Mouse (Mus musculus): ENCODE measurements around the gene Scaf4. TPM values are rescaled to one million over a fixed set of nuclear protein-coding genes. Genes with fewer than 3 reads are reported as not detected.
A peak's percentile ranks its signal among the peaks of the same experiment; 100 is the strongest.

Gene Scaf4
- polyA plus RNA-seq, 1 experiment from 2014 or later: 24.6 TPM

DNA sequence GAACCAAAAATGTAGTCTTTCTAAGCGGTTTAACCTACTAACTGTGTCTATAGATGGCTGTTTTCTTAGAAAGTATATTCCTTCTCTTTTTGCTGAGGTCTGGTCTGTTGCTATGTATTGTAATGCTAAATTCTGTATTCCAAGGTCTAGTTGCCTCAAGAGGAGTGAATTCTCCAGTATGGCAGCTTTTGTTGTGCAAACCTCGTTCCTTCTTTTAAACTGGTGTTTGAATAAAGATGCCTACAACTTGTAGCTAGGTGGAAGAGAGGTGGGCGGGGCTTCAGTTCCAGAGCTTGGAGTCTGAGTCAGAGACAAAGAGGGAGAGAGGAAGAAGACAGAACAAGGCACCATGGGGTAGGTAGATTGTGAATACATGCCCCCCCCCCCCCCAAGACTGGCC is 25.5 kb upstream of the Scaf4 start:
- H3K27me3 ChIP-seq (replicated peaks): no peaks in the 10 kb centered on the region
- H3K4me3 ChIP-seq (replicated peaks): no peak overlapping the region
- WGBS: 52% methylated on average over 3 of the region's 3 CpGs
- no peak overlapping the region for H3K27ac ChIP-seq (replicated peaks)
- no peaks in the 10 kb centered on the region for H3K36me3 ChIP-seq
- no peaks in the 10 kb centered on the region for H3K4me1 ChIP-seq
- H3K4me2 ChIP-seq: no peak overlapping the region
- H3K9ac ChIP-seq (replicated peaks): no peak overlapping the region
- ATAC-seq (ENCODE audit: low FRiP score): no peak
- no peaks in the 10 kb centered on the region for H3K9me3 ChIP-seq (replicated peaks)

DNA sequence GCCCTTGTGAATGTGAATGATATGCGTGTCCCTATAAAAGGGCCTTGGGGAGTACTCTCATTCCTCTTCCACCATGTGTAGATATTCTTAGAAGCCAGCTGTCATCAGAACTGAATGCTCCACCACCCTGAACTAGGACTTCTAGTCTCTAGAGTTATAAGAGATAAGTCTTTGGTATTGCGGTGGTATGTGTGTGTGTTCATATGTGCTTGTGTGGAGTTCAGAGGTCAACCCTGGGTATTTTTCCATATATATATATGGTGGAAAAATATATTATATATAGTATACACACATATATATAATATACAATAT is 19.6 kb upstream of the Scaf4 start:
- Histone ChIP-seq H3K4me3 (replicated peaks) (no peak overlapping the region), H3K4me2 (no peak overlapping the region)
- WGBS: 85% methylated on average over 2 of the region's 2 CpGs

DNA sequence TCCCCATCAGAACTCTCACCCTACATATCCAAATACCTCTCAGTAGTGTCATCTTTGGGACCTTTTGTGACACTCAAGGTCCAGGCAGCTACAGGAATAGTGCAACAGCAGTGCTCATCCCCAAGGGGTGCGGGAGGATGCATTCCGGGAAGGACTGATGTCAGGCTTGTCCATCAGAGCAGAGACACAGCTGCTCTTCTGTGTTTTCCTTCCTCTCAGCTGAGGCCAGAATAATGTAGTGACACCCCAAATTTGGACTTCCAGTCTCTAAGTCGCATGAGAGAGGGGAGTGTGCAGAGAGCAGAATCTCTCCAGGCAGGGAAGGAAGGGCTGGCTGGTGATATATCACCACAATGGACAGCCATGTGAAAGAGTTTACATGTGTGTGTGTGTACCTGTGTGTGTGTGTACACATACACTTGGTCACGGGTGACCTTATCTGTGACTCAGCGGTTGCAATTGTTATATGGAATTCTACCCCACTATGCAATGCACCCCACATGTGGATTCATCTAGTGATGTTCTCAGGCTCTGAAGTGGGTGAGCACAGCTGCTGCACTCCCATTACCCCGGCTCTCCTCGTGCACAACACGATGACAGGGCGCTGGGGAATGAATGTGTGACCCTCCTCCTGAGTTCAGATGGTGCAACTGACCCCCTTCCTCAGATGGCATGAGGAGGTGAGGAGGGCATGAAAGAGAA is 19.1 kb upstream of the Scaf4 start:
- no peaks in the 10 kb centered on the region for H3K9me3 ChIP-seq (replicated peaks)
- H3K4me3 ChIP-seq (replicated peaks): no peak overlapping the region
- ATAC-seq (ENCODE audit: low FRiP score): no peak
- no peak overlapping the region for H3K9ac ChIP-seq (replicated peaks)
- WGBS: 80% methylated on average over 9 of the region's 9 CpGs
- H3K27me3 ChIP-seq (replicated peaks): no peaks in the 10 kb centered on the region
- no peak overlapping the region for H3K4me2 ChIP-seq
- H3K27ac ChIP-seq (replicated peaks): no peak overlapping the region
- peaks cover 8% of the 10 kb centered on the region for H3K4me1 ChIP-seq
- no peaks in the 10 kb centered on the region for H3K36me3 ChIP-seq

More for the DNA sequence above, 19.6 kb upstream of the Scaf4 start:
- Histone ChIP-seq H3K9ac (replicated peaks) (no peak overlapping the region), H3K4me1 (peaks cover 2% of the 10 kb centered on the region), H3K9me3 (replicated peaks) (no peaks in the 10 kb centered on the region), H3K27ac (replicated peaks) (no peak overlapping the region), H3K27me3 (replicated peaks) (no peaks in the 10 kb centered on the region), H3K36me3 (no peaks in the 10 kb centered on the region)
- ATAC-seq (ENCODE audit: low FRiP score): no peak

GRCm38 (mm10) chr16:90301706-90302105 is 17.4 kb upstream of the Scaf4 start:
- no peaks in the 10 kb centered on the region for H3K9me3 ChIP-seq (replicated peaks)
- H3K4me3 ChIP-seq (replicated peaks): no peak overlapping the region
- no peak overlapping the region for H3K4me2 ChIP-seq
- H3K4me1 ChIP-seq: peaks cover 14% of the 10 kb centered on the region
- WGBS: 84% methylated on average over 10 of the region's 10 CpGs
- no peak overlapping the region for H3K9ac ChIP-seq (replicated peaks)
- H3K36me3 ChIP-seq: no peaks in the 10 kb centered on the region
- H3K27me3 ChIP-seq (replicated peaks): no peaks in the 10 kb centered on the region
- ATAC-seq (ENCODE audit: low FRiP score): no peak
- no peak overlapping the region for H3K27ac ChIP-seq (replicated peaks)

DNA sequence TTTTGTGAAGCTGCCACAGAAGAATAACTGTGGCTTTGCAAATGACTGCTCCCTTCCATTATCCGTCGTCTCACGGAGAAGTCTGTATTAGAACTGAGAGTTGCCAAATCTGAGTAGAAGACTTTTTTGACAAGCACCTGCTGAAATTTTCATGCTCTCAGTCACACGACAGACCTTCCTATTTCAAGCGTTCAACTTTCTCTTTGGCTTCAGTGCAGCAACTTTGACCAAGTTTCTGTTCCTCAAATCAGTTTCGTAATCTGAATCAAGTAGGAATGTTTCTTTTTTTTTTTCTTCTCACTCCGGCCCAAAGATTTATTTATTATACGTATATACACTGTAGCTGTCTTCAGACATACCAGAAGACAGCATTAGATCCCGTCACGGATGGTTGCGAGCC is 16.6 kb upstream of the Scaf4 start:
- WGBS: 88% methylated on average over 11 of the region's 11 CpGs
- Histone ChIP-seq H3K4me2 (no peak overlapping the region), H3K4me1 (peaks cover 14% of the 10 kb centered on the region), H3K36me3 (no peaks in the 10 kb centered on the region), H3K9me3 (replicated peaks) (no peaks in the 10 kb centered on the region), H3K27ac (replicated peaks) (no peak overlapping the region), H3K27me3 (replicated peaks) (no peaks in the 10 kb centered on the region), H3K9ac (replicated peaks) (no peak overlapping the region), H3K4me3 (replicated peaks) (no peak overlapping the region)
- ATAC-seq (ENCODE audit: low FRiP score): no peak

- no peak overlapping the region for H3K9ac ChIP-seq (replicated peaks)
- H3K4me2 ChIP-seq: no peak overlapping the region
- H3K27me3 ChIP-seq (replicated peaks): no peaks in the 10 kb centered on the region
- H3K27ac ChIP-seq (replicated peaks): no peak overlapping the region
- no peaks in the 10 kb centered on the region for H3K36me3 ChIP-seq
- peaks cover 14% of the 10 kb centered on the region for H3K4me1 ChIP-seq
- H3K9me3 ChIP-seq (replicated peaks): no peaks in the 10 kb centered on the region
- no peak overlapping the region for H3K4me3 ChIP-seq (replicated peaks)
- 0 out of 2 replicates have a peak, but pooled peaks have one; percentile 3 for ATAC-seq (ENCODE audit: low FRiP score)
Observed at GRCm38 (mm10) chr16:90299591-90299990, 15.3 kb upstream of the Scaf4 start.

DNA sequence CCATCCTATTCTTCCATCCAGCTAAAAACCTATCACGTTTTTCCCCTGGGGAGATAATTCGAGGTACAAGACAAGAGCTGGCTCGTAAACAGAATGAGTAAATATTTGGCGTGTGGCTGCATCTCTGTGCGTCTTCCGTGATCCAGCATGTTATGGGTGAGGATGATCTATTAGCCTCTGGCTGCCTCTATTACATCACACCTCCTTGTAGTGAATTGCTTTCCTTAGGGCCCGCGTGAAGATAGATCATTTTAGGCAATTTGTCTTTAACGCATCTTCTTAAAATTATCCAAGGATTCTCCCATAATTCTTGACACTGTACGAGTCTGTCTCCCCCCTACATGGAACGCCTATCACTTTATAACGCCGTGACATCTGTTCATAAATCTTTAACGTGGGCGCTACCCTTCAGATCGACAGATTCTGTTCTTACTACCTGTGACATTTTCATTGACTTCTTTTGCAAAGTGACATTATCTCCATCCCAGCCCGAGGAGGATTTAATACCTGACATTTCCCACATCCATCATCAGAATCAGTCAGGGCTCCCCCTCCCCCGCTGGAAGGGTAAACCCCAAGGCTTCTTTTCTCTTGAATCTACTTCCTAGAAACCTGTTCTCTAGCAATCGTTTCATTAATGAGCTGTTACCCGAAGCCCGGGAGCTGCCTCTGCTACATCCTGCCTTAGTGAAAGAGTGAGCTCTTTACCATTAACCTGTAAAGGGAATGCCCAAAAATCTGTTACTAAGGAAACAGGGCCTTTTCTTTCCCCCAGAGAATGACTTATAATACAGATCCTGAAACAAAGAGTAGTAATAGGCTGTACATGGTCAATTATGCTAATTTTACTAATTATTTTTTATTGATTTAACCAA is 14.4 kb upstream of the Scaf4 start:
- 9% methylated on average over 21 of the region's 21 CpGs for WGBS
- no peaks in the 10 kb centered on the region for H3K9me3 ChIP-seq (replicated peaks)

DNA sequence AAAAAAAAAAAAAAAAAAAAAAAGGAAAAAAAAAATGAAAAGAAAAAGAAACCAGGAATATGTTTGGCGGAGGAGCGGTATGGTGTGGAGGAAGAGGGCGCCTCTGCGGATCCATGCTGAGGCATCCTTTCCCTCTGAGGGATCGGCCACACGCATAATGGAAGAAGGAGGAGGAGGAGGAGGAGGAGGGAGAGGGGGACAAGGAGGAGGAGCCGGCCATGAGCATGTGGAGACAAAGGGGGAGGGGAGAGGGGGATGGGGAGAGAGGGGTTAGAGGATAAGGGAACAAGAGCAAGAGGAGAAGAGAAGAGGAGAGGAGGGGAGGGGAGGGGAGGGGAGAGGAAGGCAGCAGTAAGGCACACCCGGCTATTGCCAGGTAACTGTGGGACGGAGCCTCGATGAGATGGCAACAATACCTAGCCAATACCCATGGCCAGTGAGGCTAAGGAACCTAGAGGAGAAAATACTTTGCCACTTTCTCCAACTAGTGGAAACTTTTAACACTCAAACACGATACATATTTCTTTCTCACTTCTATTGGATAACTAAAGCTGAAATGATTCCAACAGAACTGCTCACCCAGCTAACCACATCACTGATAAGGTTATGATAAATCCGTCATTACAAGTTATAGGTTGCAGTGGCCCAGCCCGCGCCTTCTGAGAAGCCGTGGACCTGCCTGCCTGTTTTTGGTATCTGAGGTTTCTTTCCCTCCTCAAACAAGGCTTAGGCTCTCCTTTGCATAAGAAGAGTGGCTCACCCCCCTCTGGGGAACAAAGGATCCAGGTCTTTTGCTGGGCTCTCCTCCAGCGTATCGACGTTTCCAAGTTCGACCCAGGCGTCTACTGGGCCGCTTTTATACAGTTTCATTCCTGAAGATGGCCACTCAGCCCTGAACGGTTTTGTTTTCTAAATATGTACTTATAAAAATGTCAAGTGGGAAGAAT is 13.4 kb upstream of the Scaf4 start:
- ATAC-seq (ENCODE audit: low FRiP score): no peak
- no peaks in the 10 kb centered on the region for H3K36me3 ChIP-seq
- no peak overlapping the region for H3K27ac ChIP-seq (replicated peaks)
- no peak overlapping the region for H3K4me3 ChIP-seq (replicated peaks)
- no peaks in the 10 kb centered on the region for H3K27me3 ChIP-seq (replicated peaks)
- no peaks in the 10 kb centered on the region for H3K9me3 ChIP-seq (replicated peaks)
- peaks cover 14% of the 10 kb centered on the region for H3K4me1 ChIP-seq
- WGBS: 20% methylated on average over 21 of the region's 22 CpGs
- H3K4me2 ChIP-seq: peak overlapping the region; percentile 40
- H3K9ac ChIP-seq (replicated peaks): no peak overlapping the region

More for the DNA sequence above, 14.4 kb upstream of the Scaf4 start:
- Histone ChIP-seq H3K4me2 (peak overlapping the region; percentile 40), H3K4me3 (replicated peaks) (no peak overlapping the region), H3K27ac (replicated peaks) (no peak overlapping the region), H3K27me3 (replicated peaks) (no peaks in the 10 kb centered on the region), H3K4me1 (peaks cover 14% of the 10 kb centered on the region), H3K9ac (replicated peaks) (no peak overlapping the region), H3K36me3 (no peaks in the 10 kb centered on the region)
- ATAC-seq (ENCODE audit: low FRiP score): peak; percentile 66

GRCm38 (mm10) chr16:90291675-90292074 is 7.4 kb upstream of the Scaf4 start:
- Histone ChIP-seq H3K9ac (replicated peaks) (no peak overlapping the region), H3K27me3 (replicated peaks) (no peaks in the 10 kb centered on the region), H3K36me3 (no peaks in the 10 kb centered on the region), H3K27ac (replicated peaks) (no peak overlapping the region), H3K9me3 (replicated peaks) (no peaks in the 10 kb centered on the region), H3K4me1 (no peaks in the 10 kb centered on the region), H3K4me3 (replicated peaks) (no peak overlapping the region), H3K4me2 (no peak overlapping the region)
- ATAC-seq (ENCODE audit: low FRiP score): no peak
- WGBS: 71% methylated on average over 6 of the region's 6 CpGs

DNA sequence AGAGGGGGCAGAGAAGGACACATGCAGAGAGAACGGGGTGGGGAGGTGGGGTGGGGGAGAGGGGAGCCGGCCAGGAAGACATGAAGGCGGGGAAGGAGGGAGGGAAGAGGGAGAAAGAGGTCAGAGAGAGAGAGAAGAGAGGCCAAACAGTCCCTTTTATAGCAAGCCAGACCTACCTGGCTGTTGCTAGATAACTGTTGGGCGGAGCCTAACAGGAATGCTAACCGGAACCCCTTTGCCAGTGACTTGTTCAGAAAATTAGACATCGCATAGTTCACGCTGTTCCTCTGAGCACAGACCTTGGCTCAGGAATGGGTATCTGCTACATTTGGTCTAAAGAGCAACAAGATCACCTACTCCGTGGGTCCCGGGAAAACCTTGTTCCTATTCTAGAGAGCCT is 6.7 kb upstream of the Scaf4 start:
- Histone ChIP-seq H3K27ac (replicated peaks) (no peak overlapping the region), H3K9me3 (replicated peaks) (no peaks in the 10 kb centered on the region), H3K9ac (replicated peaks) (no peak overlapping the region), H3K36me3 (no peaks in the 10 kb centered on the region), H3K4me2 (no peak overlapping the region), H3K4me3 (replicated peaks) (no peak overlapping the region), H3K27me3 (replicated peaks) (no peaks in the 10 kb centered on the region), H3K4me1 (no peaks in the 10 kb centered on the region)
- 76% methylated on average over 9 of the region's 9 CpGs for WGBS
- no peak for ATAC-seq (ENCODE audit: low FRiP score)

GRCm38 (mm10) chr16:90284916-90285315 is 613 bp upstream of the Scaf4 start:
- peak; percentile 21 for ATAC-seq (ENCODE audit: low FRiP score)

More at GRCm38 (mm10) chr16:90284916-90285315, 613 bp upstream of the Scaf4 start:
- Histone ChIP-seq H3K4me1 (peaks cover 43% of the 10 kb centered on the region), H3K9ac (replicated peaks) (peak overlapping the region; percentile 99), H3K27me3 (replicated peaks) (no peaks in the 10 kb centered on the region; the same call in 1 of the 2 replicates), H3K9me3 (replicated peaks) (no peaks in the 10 kb centered on the region), H3K4me2 (peak overlapping the region; percentile 86), H3K27ac (replicated peaks) (peak overlapping the region; percentile 61), H3K4me3 (replicated peaks) (peak overlapping the region; percentile 98), H3K36me3 (no peaks in the 10 kb centered on the region)
- 5% methylated on average over 15 of the region's 15 CpGs for whole genome bisulfite sequencing
